Mouse (Mus musculus): Measurements from ENCODE around the gene Slc6a12. TPM values are rescaled to one million over a fixed set of nuclear protein-coding genes. Genes with fewer than 3 reads are reported as not detected.
"Not testable (repeated sequence)": the region's sequence is repeated elsewhere in the genome, so short reads cannot be mapped to it uniquely, and the experiment has no call there.

The Slc6a12 gene
- polyA plus RNA-seq, 1 experiment from 2014 or later: 1.2 TPM

DNA sequence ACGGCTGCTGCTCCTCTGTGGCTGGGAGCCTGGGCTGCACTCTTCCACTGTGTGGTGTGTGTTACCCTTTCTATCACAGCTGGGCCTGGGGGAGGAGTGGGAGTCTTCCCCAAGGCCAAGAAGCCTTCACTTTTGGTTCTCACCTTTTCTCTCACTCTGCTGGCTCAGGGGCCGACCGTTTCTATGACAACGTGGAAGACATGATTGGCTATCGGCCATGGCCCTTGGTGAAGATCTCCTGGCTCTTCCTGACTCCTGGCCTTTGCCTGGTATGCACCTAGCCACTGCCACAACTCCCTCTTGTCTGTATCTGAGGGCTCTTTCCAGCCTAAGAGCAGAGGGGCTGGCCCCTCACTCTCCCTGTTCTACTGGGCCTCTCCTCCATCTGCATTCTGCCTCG is 20.2 kb downstream of the Slc6a12 start:
- WGBS: 83% methylated on average over 6 of the region's 6 CpGs
- no peak for ATAC-seq (ENCODE audit: low FRiP score)

DNA sequence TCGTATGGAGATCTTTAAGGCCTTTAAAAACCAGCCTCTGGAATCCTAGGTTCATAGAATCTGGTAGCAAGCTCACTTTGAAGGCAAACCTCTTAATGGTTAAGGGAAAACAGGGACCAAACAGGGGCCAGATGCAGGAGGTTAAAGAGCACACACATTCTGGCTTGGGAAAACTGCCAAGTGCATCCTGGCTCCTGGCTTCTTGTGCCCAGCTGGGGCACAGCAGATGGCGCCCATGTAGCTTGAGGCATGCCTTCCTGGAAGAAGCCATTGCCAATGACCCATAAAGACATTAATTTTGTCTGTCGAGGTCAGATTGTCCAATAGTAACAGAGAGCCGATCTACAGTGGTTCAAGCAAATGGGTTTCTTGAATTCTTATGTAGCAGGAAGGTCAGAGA is 21.1 kb downstream of the Slc6a12 start:
- H3K4me3 ChIP-seq (replicated peaks; ENCODE audit: low read length): no peak overlapping the region
- H3K4me1 ChIP-seq (replicated peaks; ENCODE audit: control insufficient read depth, insufficient read depth, low read length): no peaks in the 10 kb centered on the region
- H3K9me3 ChIP-seq (ENCODE audit: control insufficient read depth, low read length): no peaks in the 10 kb centered on the region
- ATAC-seq (ENCODE audit: low FRiP score): peak; percentile 21; the same call in 1 of the 2 replicates
- no peaks in the 10 kb centered on the region for H3K27me3 ChIP-seq (ENCODE audit: control insufficient read depth, insufficient read depth, low read length)
- H3K4me2 ChIP-seq (replicated peaks): no peak overlapping the region
- H3K27ac ChIP-seq: no peak overlapping the region
- WGBS: 58% methylated on average over 4 of the region's 4 CpGs
- peak; percentile 38 for DNase-seq (ENCODE audit: low spot score)
- H3K9ac ChIP-seq: no peak overlapping the region
- H3K36me3 ChIP-seq (replicated peaks; ENCODE audit: control insufficient read depth, insufficient read depth): no peaks in the 10 kb centered on the region

More for the DNA sequence above, 20.2 kb downstream of the Slc6a12 start:
- Histone ChIP-seq H3K27ac (no peak overlapping the region), H3K9me3 (ENCODE audit: control insufficient read depth, low read length) (no peaks in the 10 kb centered on the region), H3K27me3 (ENCODE audit: control insufficient read depth, insufficient read depth, low read length) (no peaks in the 10 kb centered on the region), H3K4me2 (replicated peaks) (no peak overlapping the region), H3K4me1 (replicated peaks; ENCODE audit: control insufficient read depth, insufficient read depth, low read length) (no peaks in the 10 kb centered on the region), H3K9ac (no peak overlapping the region), H3K36me3 (replicated peaks; ENCODE audit: control insufficient read depth, insufficient read depth) (no peaks in the 10 kb centered on the region), H3K4me3 (replicated peaks; ENCODE audit: low read length) (no peak overlapping the region)
- no peak for DNase-seq (ENCODE audit: low spot score)

DNA sequence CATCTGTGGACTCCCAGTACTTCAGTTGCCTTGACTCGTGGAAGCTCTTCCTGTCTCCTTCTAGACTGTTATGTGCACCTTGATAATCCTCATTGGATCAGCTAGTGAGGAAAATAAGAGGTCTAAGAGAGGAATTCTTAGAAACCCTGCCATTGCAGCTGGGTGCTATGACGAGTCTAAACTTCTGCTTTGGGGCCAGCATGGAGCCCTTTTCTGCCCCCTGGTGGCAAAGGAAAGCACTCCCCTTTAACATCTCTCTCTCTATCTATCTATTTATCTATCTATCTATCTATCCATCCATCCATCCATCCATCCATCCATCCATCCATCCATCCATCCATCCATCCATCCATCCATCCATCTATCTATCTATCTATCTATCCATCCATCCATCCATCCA is 23.7 kb downstream of the Slc6a12 start:
- DNase-seq (ENCODE audit: low spot score); H3K27me3 ChIP-seq (ENCODE audit: control insufficient read depth, insufficient read depth, low read length); H3K4me3 ChIP-seq (replicated peaks; ENCODE audit: low read length); H3K9me3 ChIP-seq (ENCODE audit: control insufficient read depth, low read length); H3K36me3 ChIP-seq (replicated peaks; ENCODE audit: control insufficient read depth, insufficient read depth); H3K9ac ChIP-seq; H3K27ac ChIP-seq; H3K4me2 ChIP-seq (replicated peaks); ATAC-seq (ENCODE audit: low FRiP score); H3K4me1 ChIP-seq (replicated peaks; ENCODE audit: control insufficient read depth, insufficient read depth, low read length): not testable (repeated sequence)
- 29% methylated on average over 2 of the region's 2 CpGs for WGBS

DNA sequence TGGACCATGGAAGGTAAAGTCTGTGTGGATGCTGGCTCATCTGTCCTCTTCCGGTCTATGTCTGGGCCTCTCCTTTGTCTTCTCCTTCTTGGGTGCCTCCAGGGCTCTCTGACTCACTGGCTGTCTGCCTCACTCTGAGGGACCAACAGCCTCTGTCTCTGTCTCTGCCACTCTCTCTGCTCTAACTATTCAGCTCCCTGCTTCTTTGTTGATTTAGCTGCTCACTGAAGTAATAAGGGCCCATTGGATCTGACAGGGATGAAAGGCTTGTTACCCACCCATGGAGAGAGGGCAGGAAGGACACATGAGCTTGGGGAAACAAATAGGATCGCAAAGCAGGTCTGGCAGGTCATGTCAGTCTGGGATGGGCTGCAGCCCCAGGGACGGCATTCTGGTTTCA is 24.2 kb downstream of the Slc6a12 start:
- H3K4me2 ChIP-seq (replicated peaks): no peak overlapping the region
- no peaks in the 10 kb centered on the region for H3K4me1 ChIP-seq (replicated peaks; ENCODE audit: control insufficient read depth, insufficient read depth, low read length)
- ATAC-seq (ENCODE audit: low FRiP score) (no peak), DNase-seq (ENCODE audit: low spot score) (no peak)
- no peaks in the 10 kb centered on the region for H3K9me3 ChIP-seq (ENCODE audit: control insufficient read depth, low read length)
- no peak overlapping the region for H3K9ac ChIP-seq
- H3K36me3 ChIP-seq (replicated peaks; ENCODE audit: control insufficient read depth, insufficient read depth): no peaks in the 10 kb centered on the region
- H3K4me3 ChIP-seq (replicated peaks; ENCODE audit: low read length): no peak overlapping the region
- H3K27me3 ChIP-seq (ENCODE audit: control insufficient read depth, insufficient read depth, low read length): no peaks in the 10 kb centered on the region
- H3K27ac ChIP-seq: no peak overlapping the region
- WGBS: 67% methylated on average over 3 of the region's 3 CpGs

DNA sequence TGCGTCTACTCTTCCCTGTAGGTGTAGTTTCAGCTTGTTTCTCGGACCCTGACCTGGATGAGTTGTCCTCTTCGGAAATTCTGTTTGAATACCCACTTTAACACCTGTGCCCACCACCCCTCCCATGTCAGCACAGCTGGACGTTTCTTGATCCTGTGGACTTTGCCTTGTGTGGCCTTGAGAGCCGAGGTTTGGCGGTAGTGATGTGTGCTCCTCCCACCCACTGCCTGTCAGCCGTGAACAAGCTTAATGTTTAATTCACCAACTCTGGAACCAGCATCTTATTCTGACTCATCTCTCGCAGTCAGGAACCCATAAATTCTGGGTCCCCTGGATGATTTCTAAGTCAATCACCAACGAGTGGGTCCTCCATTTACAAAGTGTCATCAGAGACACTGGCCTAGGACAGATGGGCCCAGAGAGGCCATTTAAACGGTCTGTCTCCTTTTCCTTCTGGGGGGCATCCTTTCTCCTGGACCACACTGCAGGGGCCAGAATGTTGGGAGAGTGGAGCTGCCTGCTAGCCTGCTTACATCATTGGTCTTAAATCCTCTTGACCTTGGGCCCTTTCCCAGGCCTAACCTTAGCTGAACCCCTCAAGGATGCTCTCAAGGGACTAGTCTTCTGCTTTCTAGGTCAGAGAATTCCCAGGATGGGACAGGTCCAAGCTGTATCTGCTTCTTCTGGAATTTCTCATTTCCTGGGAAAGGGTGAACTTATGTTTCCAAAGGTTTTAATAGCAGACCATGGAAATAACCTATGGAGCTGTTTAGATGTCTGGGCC is 28.5 kb downstream of the Slc6a12 start:
- Histone ChIP-seq H3K9ac (no peak overlapping the region), H3K27ac (no peak overlapping the region), H3K4me3 (replicated peaks; ENCODE audit: low read length) (no peak overlapping the region), H3K9me3 (ENCODE audit: control insufficient read depth, low read length) (no peaks in the 10 kb centered on the region), H3K4me2 (replicated peaks) (no peak overlapping the region), H3K27me3 (ENCODE audit: control insufficient read depth, insufficient read depth, low read length) (no peaks in the 10 kb centered on the region), H3K36me3 (replicated peaks; ENCODE audit: control insufficient read depth, insufficient read depth) (no peaks in the 10 kb centered on the region; the same call in 1 of the 2 replicates), H3K4me1 (replicated peaks; ENCODE audit: control insufficient read depth, insufficient read depth, low read length) (no peaks in the 10 kb centered on the region)
- ATAC-seq (ENCODE audit: low FRiP score): no peak
- DNase-seq (ENCODE audit: low spot score): no peak
- 75% methylated on average over 10 of the region's 10 CpGs for WGBS

DNA sequence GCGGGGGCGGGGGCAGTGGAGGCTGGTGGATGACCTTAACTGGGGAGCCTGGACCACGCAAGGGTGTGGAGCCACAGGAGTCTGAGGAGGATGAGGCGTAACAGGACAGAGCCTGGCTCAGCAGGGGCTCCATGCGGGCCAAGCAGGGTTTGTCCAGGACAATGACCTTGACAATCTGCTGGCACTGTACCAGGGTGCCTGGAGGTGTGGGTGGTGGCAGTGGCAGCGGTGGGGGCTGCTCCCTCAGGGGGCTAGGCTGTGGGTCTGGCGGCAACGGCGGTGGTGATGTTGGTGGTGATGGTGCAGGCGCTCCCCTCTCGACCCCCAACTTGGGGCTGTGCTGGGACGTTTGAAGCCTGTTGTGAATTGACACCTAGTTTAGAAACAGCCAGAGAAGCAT is 33.3 kb downstream of the Slc6a12 start:
- Histone ChIP-seq H3K9ac (no peak overlapping the region), H3K4me1 (replicated peaks; ENCODE audit: control insufficient read depth, insufficient read depth, low read length) (0 out of 2 replicates have a peak, but pooled peaks cover 8% of the 10 kb centered on the region), H3K9me3 (ENCODE audit: control insufficient read depth, low read length) (no peaks in the 10 kb centered on the region), H3K36me3 (replicated peaks; ENCODE audit: control insufficient read depth, insufficient read depth) (no peaks in the 10 kb centered on the region; the same call in 1 of the 2 replicates), H3K27ac (no peak overlapping the region), H3K4me2 (replicated peaks) (no peak overlapping the region), H3K4me3 (replicated peaks; ENCODE audit: low read length) (no peak overlapping the region), H3K27me3 (ENCODE audit: control insufficient read depth, insufficient read depth, low read length) (no peaks in the 10 kb centered on the region)
- 83% methylated on average over 12 of the region's 12 CpGs for WGBS
- no peak for DNase-seq (ENCODE audit: low spot score)
- ATAC-seq (ENCODE audit: low FRiP score): 0 out of 2 replicates have a peak, but pooled peaks have one; percentile 8

DNA sequence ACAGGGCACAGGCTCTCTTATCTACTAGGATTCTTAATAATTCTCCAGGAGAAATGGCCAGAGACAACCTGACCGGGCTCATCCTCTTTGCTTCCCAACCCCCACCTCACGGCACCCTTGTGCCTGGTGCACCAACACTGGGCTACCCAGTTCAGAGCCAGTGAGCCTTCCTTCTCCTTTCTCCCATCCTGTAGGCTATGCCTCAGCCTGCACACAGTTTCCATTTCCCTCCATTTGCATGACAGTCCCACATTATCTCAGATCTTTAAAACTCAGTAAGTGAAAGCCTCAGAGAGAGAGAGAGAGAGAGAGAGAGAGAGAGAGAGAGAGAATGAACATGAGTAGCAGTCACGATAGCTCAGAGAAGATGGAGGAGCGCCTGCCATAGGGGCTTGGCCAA is 35.4 kb downstream of the Slc6a12 start:
- ATAC-seq (ENCODE audit: low FRiP score): no peak
- WGBS: 48% methylated on average over 4 of the region's 4 CpGs
- H3K9me3 ChIP-seq (ENCODE audit: control insufficient read depth, low read length): no peaks in the 10 kb centered on the region

DNA sequence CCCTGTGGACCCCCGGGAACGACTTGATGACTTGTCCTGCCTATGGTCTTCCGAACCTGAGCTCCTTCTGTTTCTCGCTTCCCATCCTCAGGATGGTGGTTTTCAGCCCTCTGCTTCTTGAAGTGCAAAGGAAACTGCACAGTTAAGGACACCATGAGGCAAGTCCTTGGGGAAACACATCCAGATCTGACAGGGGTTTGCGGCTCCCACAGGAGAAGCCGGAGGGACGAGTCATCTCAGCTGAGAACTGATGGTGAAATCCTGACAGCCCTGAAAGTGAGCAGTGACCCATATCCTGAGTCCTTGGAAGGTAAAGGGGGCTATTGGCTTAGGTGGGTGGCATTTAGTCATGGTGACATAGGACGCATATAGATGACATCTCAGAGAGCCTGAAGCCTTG is 37.7 kb downstream of the Slc6a12 start:
- Histone ChIP-seq H3K4me2 (replicated peaks) (no peak overlapping the region), H3K4me3 (replicated peaks; ENCODE audit: low read length) (no peak overlapping the region), H3K4me1 (replicated peaks; ENCODE audit: control insufficient read depth, insufficient read depth, low read length) (peaks cover 8% of the 10 kb centered on the region; the same call in 1 of the 2 replicates), H3K27ac (no peak overlapping the region), H3K36me3 (replicated peaks; ENCODE audit: control insufficient read depth, insufficient read depth) (peaks cover 3% of the 10 kb centered on the region; the same call in 1 of the 2 replicates), H3K9me3 (ENCODE audit: control insufficient read depth, low read length) (no peaks in the 10 kb centered on the region), H3K9ac (no peak overlapping the region), H3K27me3 (ENCODE audit: control insufficient read depth, insufficient read depth, low read length) (no peaks in the 10 kb centered on the region)
- ATAC-seq (ENCODE audit: low FRiP score): no peak
- 79% methylated on average over 8 of the region's 8 CpGs for WGBS
- DNase-seq (ENCODE audit: low spot score): no peak

More for the DNA sequence above, 35.4 kb downstream of the Slc6a12 start:
- H3K4me3 ChIP-seq (replicated peaks; ENCODE audit: low read length): no peak overlapping the region
- H3K27ac ChIP-seq: no peak overlapping the region
- no peaks in the 10 kb centered on the region; the same call in 1 of the 2 replicates for H3K36me3 ChIP-seq (replicated peaks; ENCODE audit: control insufficient read depth, insufficient read depth)
- no peak for DNase-seq (ENCODE audit: low spot score)
- H3K4me1 ChIP-seq (replicated peaks; ENCODE audit: control insufficient read depth, insufficient read depth, low read length): peaks cover 8% of the 10 kb centered on the region; the same call in 1 of the 2 replicates
- H3K9ac ChIP-seq: no peak overlapping the region
- no peaks in the 10 kb centered on the region for H3K27me3 ChIP-seq (ENCODE audit: control insufficient read depth, insufficient read depth, low read length)
- H3K4me2 ChIP-seq (replicated peaks): no peak overlapping the region

DNA sequence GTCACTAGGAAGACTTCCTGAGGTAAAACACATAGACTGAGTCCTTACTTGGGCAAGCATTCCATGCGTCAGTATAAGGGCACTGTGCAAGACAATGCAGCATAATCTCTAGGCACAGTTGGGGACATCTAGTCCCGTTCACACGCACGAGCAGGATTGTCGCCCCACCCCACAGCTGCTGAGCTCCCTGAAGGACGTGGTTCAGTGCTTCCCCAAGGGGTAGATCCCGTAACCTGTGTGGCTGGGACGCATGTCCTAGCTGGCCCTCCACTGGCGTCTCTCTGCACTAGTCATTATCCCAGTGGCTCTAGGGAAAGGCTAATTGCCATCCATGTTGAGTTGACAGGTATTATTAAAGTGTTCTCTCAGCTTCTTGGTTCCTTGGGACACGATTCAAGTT is 39.2 kb downstream of the Slc6a12 start:
- no peak overlapping the region for H3K27ac ChIP-seq
- H3K9ac ChIP-seq: no peak overlapping the region
- H3K27me3 ChIP-seq (ENCODE audit: control insufficient read depth, insufficient read depth, low read length): no peaks in the 10 kb centered on the region
- DNase-seq (ENCODE audit: low spot score) (no peak), ATAC-seq (ENCODE audit: low FRiP score) (no peak)
- H3K4me2 ChIP-seq (replicated peaks): no peak overlapping the region
- H3K36me3 ChIP-seq (replicated peaks; ENCODE audit: control insufficient read depth, insufficient read depth): 0 out of 2 replicates have a peak, but pooled peaks cover 7% of the 10 kb centered on the region
- no peaks in the 10 kb centered on the region for H3K9me3 ChIP-seq (ENCODE audit: control insufficient read depth, low read length)
- no peak overlapping the region for H3K4me3 ChIP-seq (replicated peaks; ENCODE audit: low read length)
- H3K4me1 ChIP-seq (replicated peaks; ENCODE audit: control insufficient read depth, insufficient read depth, low read length): peaks cover 8% of the 10 kb centered on the region; the same call in 1 of the 2 replicates
- WGBS: 29% methylated on average over 10 of the region's 10 CpGs

Data from hindbrain, embryonic 14.5 days (tissue).